Comparison of ENCODE assay signal across 8 mouse cellular contexts in genomic region chr15:101222897-101223482, GRCm38 (mm10). TPM values are rescaled to one million over a fixed set of nuclear protein-coding genes. Genes with fewer than 3 reads are reported as not detected.
DNase-seq lines count a peak whose midpoint lies in the region; ATAC-seq lines count a peak whose summit lies in the region.

No protein-coding gene starts in this region.

- H3K27ac ChIP-seq in midbrain, embryonic 12.5 days (replicated peaks): no peak overlapping the region

- peak overlapping the region; percentile 75 for H3K4me3 ChIP-seq in midbrain, embryonic 12.5 days

- H3K27me3 ChIP-seq in midbrain, embryonic 12.5 days: peaks cover 29% of the 10 kb centered on the region

- no peaks in the 10 kb centered on the region for H3K9me3 ChIP-seq in midbrain, embryonic 12.5 days

- H3K4me2 ChIP-seq in midbrain, embryonic 12.5 days (replicated peaks): peak overlapping the region; percentile 92

- no peak for ATAC-seq in midbrain, embryonic 12.5 days (ENCODE audit: low FRiP score, low read depth)

- DNase-seq in cerebellum, adult 9-11 months: peak; percentile 40
- no peak for DNase-seq in cerebellum, postnatal 14 days
- peak; percentile 52 to 69 for DNase-seq in right cerebral cortex, postnatal 36 days (ENCODE audit: low spot score in 2 of 2)
- no peak for DNase-seq in right cerebral cortex, postnatal 14 days
- DNase-seq in kidney, postnatal 36 days: no peak
- DNase-seq in urinary bladder, adult 18-20 months (ENCODE audit: low spot score in 2 of 2): no peak
- DNase-seq in gastrocnemius, adult 8-10 months (ENCODE audit: low spot score in 2 of 2): no peak

- peaks cover 55% of the 10 kb centered on the region for H3K4me1 ChIP-seq in midbrain, embryonic 12.5 days

- H3K9ac ChIP-seq in midbrain, embryonic 12.5 days (replicated peaks): 0 out of 2 replicates have a peak overlapping the region, but pooled peaks have one; percentile 79

- WGBS in midbrain, embryonic 12.5 days: 39% methylated on average over 13 of the region's 13 CpGs

- H3K36me3 ChIP-seq in midbrain, embryonic 12.5 days: no peaks in the 10 kb centered on the region

RNA-seq across cellular contexts. Expression of gene Grasp, which starts 1.0 kb away (rescaled TPM):
- 5.5 and 5.9 TPM in 2 replicates for polyA plus RNA-seq in midbrain, embryonic 12.5 days (2016; fragmentation: Nextera tagmentation; extraction: Ambion mirVana)
- 1 to 10 TPM; 3.0 to 5.4 (median 4.4) TPM for total RNA-seq in gastrocnemius, adult 8-10 months (2022)

RNA-seq across cellular contexts. Expression of gene Nr4a1, which starts 31.1 kb away (rescaled TPM):
- 3.4 and 4.0 TPM in 2 replicates for polyA plus RNA-seq in midbrain, embryonic 12.5 days (2016; fragmentation: Nextera tagmentation; extraction: Ambion mirVana)
- total RNA-seq in gastrocnemius, adult 8-10 months (2022): 100 to 1,000 TPM; 114 to 232 (median 117) TPM

RNA-seq across cellular contexts. Expression of gene Acvr1b, which starts 49.1 kb away (rescaled TPM):
- polyA plus RNA-seq in midbrain, embryonic 12.5 days (2016; fragmentation: Nextera tagmentation; extraction: Ambion mirVana): 12.6 and 14.8 TPM in 2 replicates
- 10 to 100 TPM; 33.0 to 44.0 (median 39.4) TPM for total RNA-seq in gastrocnemius, adult 8-10 months (2022)

Comparison
In these comparisons a context has a peak if more than half of its experiments do, and no peak if none do; other contexts are left out.
1. DNase-seq: peak in cerebellum, adult 9-11 months (single experiment) and right cerebral cortex, postnatal 36 days (2 of 2); none in cerebellum, postnatal 14 days (0 of 2), right cerebral cortex, postnatal 14 days (single experiment), kidney, postnatal 36 days (0 of 2), urinary bladder, adult 18-20 months (0 of 2) and gastrocnemius, adult 8-10 months (0 of 2).